Mouse (Mus musculus) lung, postnatal 14 days (tissue): ENCODE data around the gene Gm20538.

ENCODE experiments used
- DNase-seq: peaks from one replicate; pipeline ENCODE4 v3.0.0; 2021

The Gm20538 gene

GRCm38 (mm10) chr19:44530018-44530417 is 22.6 kb downstream of the Gm20538 start:
- DNase-seq = no peak

DNA sequence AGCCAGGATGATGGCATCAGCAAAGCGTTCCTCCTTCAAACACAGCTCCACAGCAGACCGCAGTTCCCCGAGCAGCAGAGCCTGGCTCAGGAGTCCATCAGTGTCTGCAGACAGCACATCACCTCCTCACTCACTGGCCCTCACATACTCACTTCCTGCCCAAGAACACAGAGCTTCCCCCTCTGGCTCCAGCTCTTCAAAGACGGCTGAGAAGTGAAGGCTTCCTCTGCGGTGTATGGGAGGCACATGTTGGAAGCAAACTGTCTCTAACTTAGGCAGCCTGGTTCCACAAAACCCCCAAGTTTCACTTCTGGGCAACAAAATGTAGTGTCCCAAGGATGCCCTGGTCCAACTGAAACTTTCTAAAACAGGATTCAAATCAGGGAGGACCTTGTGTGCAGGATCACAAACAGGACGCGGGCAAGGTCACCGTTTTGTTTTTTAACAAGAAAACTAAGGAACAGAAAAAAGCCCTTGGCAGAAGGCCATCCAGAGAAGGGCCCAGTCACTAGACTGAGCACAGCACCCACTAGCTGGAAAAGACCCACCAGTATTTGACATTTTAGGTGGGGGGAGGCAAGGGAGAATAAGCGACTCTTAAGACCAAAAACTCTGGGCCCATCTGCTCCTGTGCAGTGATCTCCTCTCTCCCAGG is 27.0 kb downstream of the Gm20538 start:
- no peak for DNase-seq

DNA sequence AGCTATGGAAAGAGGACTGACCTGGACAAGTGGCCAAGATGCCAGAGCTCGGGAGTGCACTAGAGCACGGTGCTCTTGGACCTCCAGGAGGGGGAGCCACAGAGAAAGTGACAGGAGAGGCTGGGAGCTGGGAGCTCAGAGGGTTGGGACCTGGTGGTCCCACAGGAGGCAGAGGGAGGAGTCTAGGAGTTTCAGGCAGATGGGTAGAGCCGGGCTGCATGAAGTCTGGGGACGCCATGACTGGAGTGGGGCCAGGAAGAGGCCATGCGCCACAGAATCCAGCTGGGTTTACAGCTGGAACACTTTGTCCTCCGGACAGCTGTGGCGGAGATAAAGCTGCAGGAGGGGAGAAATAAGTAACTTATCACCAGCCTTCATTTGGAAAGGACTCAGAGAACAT is 33.5 kb downstream of the Gm20538 start:
- peak; percentile 51 for DNase-seq

DNA sequence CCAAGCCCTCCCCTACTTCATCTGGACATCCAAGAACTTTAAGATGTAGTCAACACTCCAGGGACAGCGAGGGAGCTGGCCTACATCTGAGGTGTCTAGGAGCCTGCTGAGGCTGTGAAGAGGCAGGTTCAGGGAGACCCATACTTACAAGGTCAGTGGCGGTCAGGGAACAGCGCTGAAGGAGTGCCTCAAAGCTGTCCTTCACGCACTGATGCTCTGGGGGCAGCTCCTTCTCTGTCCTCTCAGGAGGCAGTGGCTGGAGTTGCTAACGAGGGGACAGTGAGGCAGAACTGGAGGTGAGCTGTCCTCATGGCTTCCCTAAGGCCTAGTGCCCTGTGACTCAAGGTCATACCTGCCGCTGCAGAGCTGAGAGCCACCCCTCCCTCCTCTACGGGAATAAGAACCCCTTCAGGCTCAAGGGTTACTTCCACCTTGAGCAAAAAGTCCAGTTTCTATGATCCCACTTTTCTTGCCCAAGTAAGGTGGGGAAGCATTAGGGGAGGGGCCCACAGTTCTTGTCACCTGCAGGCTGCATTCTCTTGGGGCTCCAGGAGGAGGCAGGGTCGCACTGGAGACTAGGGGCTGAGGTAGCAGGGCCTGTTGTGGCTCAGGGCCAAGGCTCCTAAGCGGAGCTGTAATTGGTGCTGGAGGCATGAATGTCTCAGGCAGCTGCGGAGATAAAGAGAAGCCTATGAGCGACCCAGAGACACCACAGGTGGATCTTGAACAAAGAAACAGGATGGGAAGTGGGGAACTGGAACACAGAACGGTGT is 34.4 kb downstream of the Gm20538 start:
- DNase-seq = no peak

DNA sequence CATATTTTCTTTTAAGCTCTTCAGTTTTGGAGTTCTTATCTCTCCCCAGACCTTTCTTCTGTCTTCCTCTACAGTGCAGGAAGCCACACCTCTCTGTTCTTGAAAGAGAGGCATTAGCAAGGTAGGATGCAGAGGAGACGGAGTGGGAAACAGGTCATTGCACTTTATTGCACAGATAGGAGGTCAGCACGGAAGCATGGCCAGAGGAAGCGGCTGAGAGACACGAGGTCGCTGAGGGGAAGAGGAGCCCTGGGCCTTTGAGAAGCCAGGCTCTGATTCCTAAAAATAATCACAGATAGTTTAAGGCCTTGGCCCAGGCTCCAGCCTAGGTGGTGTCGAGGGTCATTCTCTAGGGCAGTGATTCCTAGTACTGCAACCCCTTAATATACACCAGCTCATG is 36.9 kb downstream of the Gm20538 start:
- DNase-seq = no peak

DNA sequence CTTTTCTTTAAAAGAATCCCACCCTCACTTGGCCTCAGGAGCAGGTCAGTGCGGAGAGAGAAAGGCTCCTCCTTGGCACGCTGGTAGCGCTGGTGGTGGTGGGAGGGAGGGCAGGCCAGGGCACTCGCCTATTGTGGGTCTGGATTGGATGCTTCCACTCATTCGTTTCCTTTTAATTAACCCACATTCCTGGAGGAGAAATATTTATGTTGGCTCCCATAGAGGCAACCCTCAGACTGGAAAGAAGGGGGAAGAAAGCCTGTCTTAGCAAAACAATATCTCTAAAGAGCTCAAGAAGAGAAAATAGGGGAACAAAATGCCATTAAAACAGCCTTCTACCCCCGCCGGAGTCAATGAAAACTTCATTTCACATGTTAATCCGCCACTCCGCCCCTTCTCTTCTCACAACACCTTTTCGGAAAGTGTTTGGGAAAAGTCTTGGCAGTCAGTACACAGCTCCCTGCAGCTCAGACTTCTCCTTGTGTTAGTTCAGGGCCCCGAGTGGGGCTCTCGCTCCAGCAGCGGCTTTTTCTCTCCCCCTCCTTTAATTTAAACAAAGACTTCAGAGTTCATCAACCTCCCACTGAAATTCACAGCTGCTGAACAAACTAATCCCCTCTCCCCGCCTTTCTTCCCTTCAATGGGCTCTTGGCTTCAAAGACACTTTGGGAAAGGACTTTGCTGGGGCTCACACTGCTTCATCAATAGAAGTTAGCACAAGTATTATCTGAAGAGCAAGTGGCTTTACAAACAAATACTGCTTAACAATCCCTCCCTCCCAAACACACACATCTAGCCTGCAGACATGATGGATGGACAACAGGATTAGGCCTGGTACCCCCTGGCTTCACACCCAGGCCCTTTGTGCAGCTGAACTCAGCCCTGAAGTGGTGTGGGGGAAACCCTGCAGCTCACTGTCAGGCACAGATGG is 37.8 kb downstream of the Gm20538 start:
- no peak for DNase-seq

DNA sequence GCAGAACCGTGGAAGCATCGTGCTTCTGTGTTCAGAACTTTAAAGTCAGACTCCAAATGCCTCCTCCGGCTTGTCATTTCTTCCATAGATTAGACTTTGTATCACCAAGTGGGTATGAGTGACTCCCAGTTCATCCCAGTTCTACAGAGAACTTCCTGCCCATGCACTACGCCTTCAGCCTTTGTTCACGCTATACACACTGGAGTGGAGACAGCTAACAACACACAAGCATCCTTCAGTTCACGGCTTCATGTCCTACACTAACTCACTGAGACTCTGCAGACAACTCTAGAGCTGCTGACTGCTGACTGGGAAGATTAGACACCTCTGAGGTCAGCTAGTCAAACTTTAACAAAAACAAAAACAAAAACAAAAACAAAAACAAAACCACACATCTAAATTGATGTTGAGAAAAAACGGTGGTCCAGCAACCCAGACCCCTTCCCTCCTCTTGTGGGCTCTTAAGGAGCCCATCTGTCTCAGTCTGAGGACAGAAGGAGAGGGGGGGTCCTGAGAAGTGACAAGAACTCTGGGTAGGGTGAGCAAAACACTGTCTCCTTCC is 38.6 kb downstream of the Gm20538 start:
- DNase-seq = no peak

- DNase-seq = no peak
Observed at GRCm38 (mm10) chr19:44513054-44513833, 39.4 kb downstream of the Gm20538 start.

- no peak for DNase-seq
Observed at GRCm38 (mm10) chr19:44512601-44513000, 40.0 kb downstream of the Gm20538 start.

DNA sequence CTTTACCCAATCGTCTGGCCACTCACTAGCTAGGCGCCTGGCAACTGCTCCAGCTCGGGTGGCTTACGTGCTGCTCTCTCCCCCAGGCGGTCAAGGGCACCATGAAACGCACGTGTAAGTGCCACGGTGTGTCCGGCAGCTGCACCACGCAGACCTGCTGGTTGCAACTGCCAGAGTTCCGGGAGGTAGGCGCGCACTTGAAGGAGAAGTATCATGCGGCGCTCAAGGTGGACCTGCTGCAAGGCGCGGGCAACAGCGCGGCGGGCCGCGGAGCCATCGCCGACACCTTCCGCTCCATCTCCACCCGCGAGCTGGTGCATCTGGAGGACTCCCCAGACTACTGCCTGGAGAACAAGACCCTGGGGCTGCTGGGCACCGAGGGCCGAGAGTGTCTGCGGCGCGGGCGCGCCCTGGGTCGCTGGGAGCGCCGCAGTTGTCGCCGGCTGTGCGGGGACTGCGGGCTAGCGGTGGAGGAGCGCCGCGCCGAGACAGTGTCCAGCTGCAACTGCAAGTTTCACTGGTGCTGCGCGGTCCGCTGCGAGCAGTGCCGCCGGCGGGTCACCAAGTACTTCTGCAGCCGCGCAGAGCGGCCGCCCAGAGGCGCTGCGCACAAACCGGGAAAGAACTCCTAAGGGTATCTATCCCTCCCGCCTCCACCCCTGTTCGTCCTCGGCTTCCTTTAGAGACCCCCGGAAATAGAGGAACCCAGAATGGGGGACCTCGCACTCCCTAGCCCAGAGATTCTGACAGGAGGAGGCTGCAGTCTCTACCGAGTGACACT is 41.0 kb downstream of the Gm20538 start:
- DNase-seq = peak; percentile 25

- DNase-seq = no peak
Observed at GRCm38 (mm10) chr19:44510534-44511175, 42.0 kb downstream of the Gm20538 start.

- no peak for DNase-seq
Observed at GRCm38 (mm10) chr19:44502741-44503140, 49.9 kb downstream of the Gm20538 start.

DNA sequence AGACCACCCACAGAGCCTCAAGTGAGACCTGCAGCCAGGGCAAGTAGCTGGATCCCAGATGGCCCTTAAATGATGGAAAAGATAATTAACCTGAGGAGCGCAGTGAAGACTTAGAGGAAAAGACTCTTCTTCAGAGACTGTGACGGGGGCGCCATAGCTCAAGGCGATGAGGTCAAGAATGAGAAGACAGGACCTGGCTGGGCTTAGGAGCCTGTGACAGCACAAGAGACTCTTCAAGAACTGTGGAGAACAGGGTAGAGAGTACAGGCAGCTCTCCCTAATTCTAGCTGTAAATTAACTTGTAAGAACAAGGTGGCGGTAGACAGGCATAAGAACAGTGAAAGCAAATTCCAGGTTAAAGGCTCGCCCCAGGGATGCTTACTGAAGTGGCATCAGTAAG is 50.7 kb downstream of the Gm20538 start:
- no peak for DNase-seq

DNA sequence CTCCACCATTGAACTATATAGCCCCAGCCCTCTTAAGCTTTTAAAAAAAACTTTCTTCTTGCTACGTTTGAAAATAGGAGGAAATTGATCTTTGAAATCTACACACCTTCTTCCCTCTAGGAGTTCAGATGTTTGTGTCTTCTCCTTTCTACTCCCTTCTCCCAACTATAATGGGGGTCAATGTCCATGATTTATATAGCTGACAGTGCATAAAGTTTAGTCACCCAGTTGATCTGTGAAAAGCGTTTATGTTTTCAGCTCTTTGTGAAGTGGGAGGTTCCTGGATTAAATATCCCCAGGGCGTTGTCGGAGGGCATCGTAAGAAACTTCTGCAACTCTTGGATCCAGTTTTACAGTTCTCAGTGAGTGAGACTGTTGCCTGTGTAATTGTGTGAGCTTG is 52.4 kb downstream of the Gm20538 start:
- DNase-seq = no peak

DNA sequence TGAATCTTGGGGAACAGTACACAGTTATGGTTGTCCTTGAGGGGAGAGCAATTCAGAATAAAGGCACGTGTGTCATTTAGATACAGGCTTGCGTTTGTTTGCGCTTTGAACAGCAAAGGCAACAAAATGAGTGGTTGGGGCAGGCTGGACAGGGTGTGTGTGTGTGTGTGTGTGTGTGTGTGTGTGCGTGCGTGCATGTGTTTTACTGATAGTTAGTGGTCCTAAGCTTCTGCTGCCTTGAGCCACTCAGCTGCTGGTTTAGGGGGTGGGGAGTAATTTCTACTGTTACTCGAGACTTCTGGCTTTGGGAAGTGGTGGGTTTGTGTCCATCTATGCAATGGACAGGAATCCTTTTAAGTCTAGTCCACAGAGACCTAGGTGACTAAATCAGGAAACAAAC is 53.7 kb downstream of the Gm20538 start:
- DNase-seq = no peak

GRCm38 (mm10) chr19:44496941-44497340 is 55.7 kb downstream of the Gm20538 start:
- DNase-seq = no peak

DNA sequence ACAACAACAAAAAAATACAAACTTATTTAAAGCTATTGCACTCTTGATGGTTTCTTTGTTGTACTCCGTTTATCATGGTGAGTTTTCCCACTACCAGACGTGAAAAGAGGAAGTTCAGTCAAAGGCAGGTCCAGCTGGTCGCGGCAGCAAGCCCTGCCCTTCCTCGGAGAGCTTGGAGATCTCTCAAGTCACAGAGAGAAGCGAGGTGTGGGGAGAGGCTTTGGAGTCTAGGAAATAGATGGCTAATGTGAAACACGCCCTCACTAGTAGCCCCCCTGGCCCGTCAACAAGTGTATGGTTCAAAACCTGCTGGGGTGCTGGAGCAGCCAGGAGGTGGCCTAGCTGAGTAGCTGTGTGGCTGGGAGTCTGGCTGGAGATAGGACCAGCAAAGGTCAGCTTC is 56.1 kb downstream of the Gm20538 start:
- no peak for DNase-seq
